Mouse (Mus musculus): Measurements from ENCODE around the gene Uchl4.

Gene Uchl4

GRCm38 (mm10) chr9:64273757-64274156 lies 38.8 kb downstream of the Uchl4 start:
- no peak for DNase-seq (ENCODE audit: low read depth, low spot score)

GRCm38 (mm10) chr9:64274291-64274690 lies 39.3 kb downstream of the Uchl4 start:
- DNase-seq (ENCODE audit: low read depth, low spot score): no peak

- DNase-seq (ENCODE audit: low read depth, low spot score): peak; percentile 30
These were observed 39.9 kb downstream of the Uchl4 start for GRCm38 (mm10) chr9:64274919-64275318.

GRCm38 (mm10) chr9:64277706-64278105 lies 42.7 kb downstream of the Uchl4 start:
- DNase-seq (ENCODE audit: low read depth, low spot score): peak; percentile 80

- no peak for DNase-seq (ENCODE audit: low read depth, low spot score)
These were observed 43.8 kb downstream of the Uchl4 start for GRCm38 (mm10) chr9:64278665-64279310.

- DNase-seq (ENCODE audit: low read depth, low spot score): peak; percentile 97
These were observed 46.2 kb downstream of the Uchl4 start, which contains the start of gene Tipin for GRCm38 (mm10) chr9:64281105-64281780. TSS of gene Tipin (plus strand) at chr9:64281581.

- DNase-seq (ENCODE audit: low read depth, low spot score): no peak
These were observed 46.8 kb downstream of the Uchl4 start for GRCm38 (mm10) chr9:64281781-64282178.

- DNase-seq (ENCODE audit: low read depth, low spot score): no peak
These were observed 47.5 kb downstream of the Uchl4 start for GRCm38 (mm10) chr9:64282404-64282987.
